Mouse (Mus musculus) adrenal gland (tissue): ENCODE measurements around the gene Pafah2.

Source experiments
- intact Hi-C: fragments of 180-260 bp; cut with DNase I; formaldehyde crosslinking; loops from one replicate; pipeline ENCODE4 v1.15.1; 2025
- long read RNA-seq, 2 experiments: library from polyadenylated mRNA; unstranded; transcript quantifications; one replicate each; pipeline ENCODE4 v2.0.0; 2020; ENCODE audit warnings: borderline replicate concordance in 1 of 2; ENCODE audit not compliant: insufficient replicate concordance in 1 of 2

Pafah2 gene
- long read RNA-seq, experiment 1, partial matches to known transcripts, result 1 of 5 reads
- long read RNA-seq, experiment 1, other reads (novel, unspliced or antisense), result 2 of 5 reads
- long read RNA-seq, experiment 2, partial matches to known transcripts, result 3 of 5 reads
- long read RNA-seq, experiment 2, other reads (novel, unspliced or antisense), result 0 of 5 reads

- intact Hi-C loops, result loop anchor here (2.0 kb wide), 1 partner anchor 83 kb away; no protein-coding TSS in a partner anchor
Measured at GRCm38 (mm10) chr4:134395977-134396825, at the start of gene Pafah2. Pafah2 (plus strand) TSS chr4:134396320.

GRCm38 (mm10) chr4:134348078-134348477, 48.0 kb upstream of the Pafah2 start:
- intact Hi-C loops, result no loop called here

- intact Hi-C loops, result no loop called here
Measured at GRCm38 (mm10) chr4:134348545-134348944, 47.6 kb upstream of the Pafah2 start.

- intact Hi-C loops, result no loop called here
Measured at GRCm38 (mm10) chr4:134349829-134350228, 46.3 kb upstream of the Pafah2 start.

- intact Hi-C loops, result no loop called here
Measured at GRCm38 (mm10) chr4:134350641-134351040, 45.5 kb upstream of the Pafah2 start.

GRCm38 (mm10) chr4:134351329-134352260, 44.5 kb upstream of the Pafah2 start:
- intact Hi-C loops, result no loop called here

- intact Hi-C loops, result no loop called here
Measured at GRCm38 (mm10) chr4:134352261-134352707, 43.8 kb upstream of the Pafah2 start.

- intact Hi-C loops, result no loop called here
Measured at GRCm38 (mm10) chr4:134352929-134353328, 43.2 kb upstream of the Pafah2 start.

GRCm38 (mm10) chr4:134353527-134354409, 42.4 kb upstream of the Pafah2 start:
- intact Hi-C loops, result no loop called here

- intact Hi-C loops, result loop anchor here (5.0 kb wide), 2 partner anchors 44 to 64 kb away; no protein-coding TSS in a partner anchor
Measured at GRCm38 (mm10) chr4:134355841-134356452, 40.2 kb upstream of the Pafah2 start.

GRCm38 (mm10) chr4:134356591-134357460, 39.3 kb upstream of the Pafah2 start:
- intact Hi-C loops, result loop anchor here (5.0 kb wide), 2 partner anchors 45 to 65 kb away; no protein-coding TSS in a partner anchor

- intact Hi-C loops, result loop anchor here (5.0 kb wide), 2 partner anchors 45 to 65 kb away; no protein-coding TSS in a partner anchor
Measured at GRCm38 (mm10) chr4:134357461-134357771, 38.7 kb upstream of the Pafah2 start.

GRCm38 (mm10) chr4:134359649-134360048, 36.5 kb upstream of the Pafah2 start:
- intact Hi-C loops, result loop anchor here (5.0 kb wide), 2 partner anchors 47 to 67 kb away; no protein-coding TSS in a partner anchor

GRCm38 (mm10) chr4:134361215-134361614, 34.9 kb upstream of the Pafah2 start:
- intact Hi-C loops, result no loop called here

GRCm38 (mm10) chr4:134362124-134362523, 34.0 kb upstream of the Pafah2 start:
- intact Hi-C loops, result no loop called here

GRCm38 (mm10) chr4:134362586-134362985, 33.5 kb upstream of the Pafah2 start:
- intact Hi-C loops, result no loop called here

- intact Hi-C loops, result no loop called here
Measured at GRCm38 (mm10) chr4:134365280-134365679, 30.8 kb upstream of the Pafah2 start.

GRCm38 (mm10) chr4:134370649-134371221, 25.4 kb upstream of the Pafah2 start:
- intact Hi-C loops, result no loop called here
